8 mouse cellular contexts compared by ENCODE assay signal in genomic region chr10:81174617-81175344, GRCm38 (mm10). TPM values are rescaled to one million over a fixed set of nuclear protein-coding genes. Genes with fewer than 3 reads are reported as not detected.
DNase-seq lines count a peak whose midpoint lies in the region; ATAC-seq and TF ChIP-seq lines count a peak whose summit lies in the region.

No protein-coding gene starts in this region.

- H3K9ac ChIP-seq in CH12.LX (ENCODE audit: insufficient read depth, low read depth): 0 out of 2 replicates have a peak overlapping the region, but pooled peaks have one; percentile 9
- peak overlapping the region; percentile 61 for H3K9ac ChIP-seq in heart, embryonic 14.5 days (ENCODE audit: low read length)
- H3K9ac ChIP-seq in liver, embryonic 13.5 days: peak overlapping the region; percentile 100

- no peak for TF ChIP-seq EP300 in CH12.LX (IDR thresholded peaks at IDR 0.05; ENCODE audit: low read length)

- H3K9me3 ChIP-seq in CH12.LX (replicated peaks; ENCODE audit: low read length): no peaks in the 10 kb centered on the region
- no peaks in the 10 kb centered on the region for H3K9me3 ChIP-seq in heart, embryonic 14.5 days (ENCODE audit: control insufficient read depth, low read length)
- no peaks in the 10 kb centered on the region for H3K9me3 ChIP-seq in liver, embryonic 13.5 days (replicated peaks)

- H3K36me3 ChIP-seq in CH12.LX (replicated peaks in 1 of 2; ENCODE audit: control insufficient read depth in 1 of 2, insufficient read depth in 1 of 2, low read length in 1 of 2): peaks cover 25 to 28% of the 10 kb centered on the region in 2 experiments
- H3K36me3 ChIP-seq in heart, embryonic 14.5 days (ENCODE audit: control insufficient read depth, insufficient read depth, low read length): peaks cover 25% of the 10 kb centered on the region
- peaks cover 29% of the 10 kb centered on the region for H3K36me3 ChIP-seq in liver, embryonic 13.5 days
- H3K36me3 ChIP-seq in splenic B cell, adult 2 months (ENCODE audit: control insufficient read depth, insufficient read depth, low read length, poor library complexity, severe bottlenecking): peaks cover 22% of the 10 kb centered on the region

- TF ChIP-seq POLR2A in CH12.LX (IDR thresholded peaks at IDR 0.05; ENCODE audit: low read depth, low read length): no peak

- no peaks in the 10 kb centered on the region for H3K27me3 ChIP-seq in CH12.LX (replicated peaks)
- no peaks in the 10 kb centered on the region for H3K27me3 ChIP-seq in heart, embryonic 14.5 days (ENCODE audit: control insufficient read depth, insufficient read depth, low read length)
- H3K27me3 ChIP-seq in liver, embryonic 13.5 days: no peaks in the 10 kb centered on the region
- no peaks in the 10 kb centered on the region for H3K27me3 ChIP-seq in splenic B cell, adult 2 months (ENCODE audit: control insufficient read depth, insufficient read depth, low read length, poor library complexity, severe bottlenecking)

- peaks cover 18 to 31% of the 10 kb centered on the region in 2 experiments for H3K4me1 ChIP-seq in CH12.LX (ENCODE audit: control insufficient read depth in 1 of 2, insufficient read depth in 2 of 2)
- H3K4me1 ChIP-seq in heart, embryonic 14.5 days (ENCODE audit: control insufficient read depth in 2 of 2, insufficient read depth in 2 of 2, low read length in 2 of 2): peaks cover 10 to 38% of the 10 kb centered on the region in 2 experiments; a peak in 3 of 4 replicates
- peaks cover 66% of the 10 kb centered on the region for H3K4me1 ChIP-seq in liver, embryonic 13.5 days (replicated peaks)

- DNase-seq in CH12.LX (ENCODE audit: extremely low read depth): peak; percentile 83
- DNase-seq in c-Kit-positive CD71-negative TER-119-negative erythroid progenitor cells, embryonic 14.5 days (ENCODE audit: low read depth): peak; percentile 88
- peak; percentile 81 for DNase-seq in fibroblast of lung, adult 2 months (ENCODE audit: low read depth)
- DNase-seq in kidney, postnatal 10 days: peak; percentile 93
- peak; percentile 77 for DNase-seq in liver, embryonic 13.5 days
- peak; percentile 93 for DNase-seq in naive thymus-derived CD4-positive, alpha-beta T cell, adult 2 months (ENCODE audit: low read depth)
- DNase-seq in splenic B cell, adult 2 months (ENCODE audit: low read depth, low spot score): peak; percentile 93

- in situ Hi-C loops in CH12.LX (cut with MboI; ENCODE audit: low pct_ligation_motif_present, low pct_unique_long_range_greater_than_20kb, low sequenced_read_pairs): loop anchor here (5.0 to 10.0 kb wide), 2 partner anchors 100 to 177 kb away; partner anchors contain the start of gene Thop1

- peak; percentile 82 to 96 for TF ChIP-seq CTCF in CH12.LX (conservative IDR thresholded peaks at IDR 0.05 in 1 of 2, IDR thresholded peaks at IDR 0.05 in 1 of 2; ENCODE audit: low read depth in 2 of 2, low read length in 2 of 2)

- WGBS in heart, embryonic 14.5 days: 4% methylated on average over 29 of the region's 29 CpGs
- WGBS in liver, embryonic 13.5 days (ENCODE audit: insufficient replicate concordance): 10% methylated on average over 29 of the region's 29 CpGs

- dilution Hi-C loops in CH12.LX (cut with MboI; ENCODE audit: extremely low pct_ligation_motif_present, extremely low pct_unique_long_range_greater_than_20kb, low sequenced_read_pairs): no loop called here

- peak overlapping the region in 1 of 3 experiments; percentile 28 for H3K4me3 ChIP-seq in CH12.LX (replicated peaks in 1 of 3; ENCODE audit: low read depth in 2 of 3, low read length in 2 of 3, poor library complexity in 1 of 3)
- peak overlapping the region; percentile 37 to 39 for H3K4me3 ChIP-seq in heart, embryonic 14.5 days (ENCODE audit: control insufficient read depth in 1 of 2, insufficient read depth in 1 of 2, low read depth in 1 of 2, low read length in 2 of 2)
- peak overlapping the region; percentile 17 for H3K4me3 ChIP-seq in liver, embryonic 13.5 days (replicated peaks)

- peak overlapping the region; percentile 74 for H3K4me2 ChIP-seq in CH12.LX (ENCODE audit: insufficient read depth, low read depth, poor library complexity, severe bottlenecking)
- peak overlapping the region; percentile 70 for H3K4me2 ChIP-seq in heart, embryonic 14.5 days (ENCODE audit: low read length)
- H3K4me2 ChIP-seq in liver, embryonic 13.5 days: peak overlapping the region; percentile 68

- H3K79me2 ChIP-seq in CH12.LX (replicated peaks; ENCODE audit: control insufficient read depth, extremely low read depth, insufficient read depth, poor library complexity, severe bottlenecking): peaks cover 33% of the 10 kb centered on the region

- no peak; the same call in none of the 2 replicates for TF ChIP-seq RAD21 in CH12.LX (IDR thresholded peaks at IDR 0.05; ENCODE audit: low read depth, low read length)

- ATAC-seq in heart, embryonic 14.5 days (ENCODE audit: insufficient number of reproducible peaks, insufficient read depth, low FRiP score, low read depth): peak; percentile 15; the same call in 1 of the 2 replicates
- ATAC-seq in liver, embryonic 13.5 days (ENCODE audit: low read depth): peak; percentile 25

- no peak overlapping the region for H3K27ac ChIP-seq in CH12.LX (ENCODE audit: insufficient read depth, low read depth)
- peak overlapping the region in 1 of 2 experiments; percentile 93; a peak in 2 of 4 replicates for H3K27ac ChIP-seq in heart, embryonic 14.5 days (replicated peaks in 1 of 2; ENCODE audit: control insufficient read depth in 1 of 2, insufficient read depth in 1 of 2, low read depth in 2 of 2, low read length in 2 of 2)
- H3K27ac ChIP-seq in liver, embryonic 13.5 days: peak overlapping the region; percentile 83

TF ChIP-seq in CH12.LX, 34 proteins besides CTCF, POLR2A, EP300 and RAD21 (continues in another document):
- TF ChIP-seq MAFK (IDR thresholded peaks at IDR 0.05; ENCODE audit: insufficient replicate concordance, low read length) (no peak), CHD2 (IDR thresholded peaks at IDR 0.05; ENCODE audit: low read length) (no peak), MXI1 (IDR thresholded peaks at IDR 0.05; ENCODE audit: low read depth, low read length) (0 out of 2 replicates have a peak, but pooled peaks have one; percentile 40), MAZ (IDR thresholded peaks at IDR 0.05; ENCODE audit: low read depth, low read length) (no peak), UBTF (IDR thresholded peaks at IDR 0.05; ENCODE audit: low read depth, low read length) (no peak), ETS1 (conservative IDR thresholded peaks at IDR 0.05; ENCODE audit: low read depth, low read length) (no peak), BHLHE40 (IDR thresholded peaks at IDR 0.05; ENCODE audit: low read depth, low read length) (peak; percentile 63; the same call in 1 of the 2 replicates), USF1 (IDR thresholded peaks at IDR 0.05; ENCODE audit: low read depth, low read length) (no peak), TBP (conservative IDR thresholded peaks at IDR 0.05; ENCODE audit: low read depth, low read length) (no peak), HCFC1 (IDR thresholded peaks at IDR 0.05; ENCODE audit: low read depth, low read length) (no peak), GABPA (IDR thresholded peaks at IDR 0.05; ENCODE audit: insufficient replicate concordance, low read depth, low read length) (no peak), ZKSCAN1 (IDR thresholded peaks at IDR 0.05; ENCODE audit: borderline replicate concordance, low read depth, low read length) (no peak), PAX5 (IDR thresholded peaks at IDR 0.05; ENCODE audit: low read length) (no peak), ELF1 (IDR thresholded peaks at IDR 0.05; ENCODE audit: low read depth, low read length) (no peak), NELFE (IDR thresholded peaks at IDR 0.05; ENCODE audit: low read depth, low read length) (peak; percentile 26; the same call in 1 of the 2 replicates), SIN3A (IDR thresholded peaks at IDR 0.05; ENCODE audit: low read length) (peak; percentile 68), POLR2AphosphoS2 (IDR thresholded peaks at IDR 0.05; ENCODE audit: low read depth, low read length) (no peak), KAT2A (IDR thresholded peaks at IDR 0.05; ENCODE audit: insufficient replicate concordance, low read length) (no peak), MYC (IDR thresholded peaks at IDR 0.05; ENCODE audit: low read depth, low read length) (peak; percentile 86), ZNF384 (IDR thresholded peaks at IDR 0.05; ENCODE audit: low read depth, low read length) (no peak)

RNA-seq across cellular contexts. Expression of gene Eef2, which starts 1.6 kb away (rescaled TPM):
- total RNA-seq in CH12.LX (2012; rRNA removed): 3,382 and 4,660 TPM in 2 replicates
- 1,528 and 1,752 TPM in 2 replicates for total RNA-seq in CH12.LX (2014; rRNA removed)
- polyA plus RNA-seq in CH12.LX (2012; ENCODE audit: insufficient read length, low read depth): 2,532 and 2,649 TPM in 2 replicates
- polyA plus RNA-seq in heart, embryonic 14.5 days (2014; fragmentation: Nextera tagmentation; extraction: Ambion mirVana): 331 and 337 TPM in 2 replicates
- polyA plus RNA-seq in liver, embryonic 13.5 days (2015; fragmentation: Nextera tagmentation; extraction: Ambion mirVana): 369 and 384 TPM in 2 replicates

RNA-seq across cellular contexts. Expression of gene Pias4, which starts 7.1 kb away (rescaled TPM):
- total RNA-seq in CH12.LX (2012; rRNA removed) (24.3 and 26.6 TPM in 2 replicates), CH12.LX (2014; rRNA removed) (13.6 and 15.3 TPM in 2 replicates)
- polyA plus RNA-seq in CH12.LX (2012; ENCODE audit: insufficient read length, low read depth): 26.5 and 33.5 TPM in 2 replicates
- 33.5 and 34.0 TPM in 2 replicates for polyA plus RNA-seq in heart, embryonic 14.5 days (2014; fragmentation: Nextera tagmentation; extraction: Ambion mirVana)
- 23.5 and 23.8 TPM in 2 replicates for polyA plus RNA-seq in liver, embryonic 13.5 days (2015; fragmentation: Nextera tagmentation; extraction: Ambion mirVana)

RNA-seq across cellular contexts. Expression of gene Dapk3, which starts 8.0 kb away (rescaled TPM):
- total RNA-seq in CH12.LX (2012; rRNA removed): 43.9 and 46.2 TPM in 2 replicates
- total RNA-seq in CH12.LX (2014; rRNA removed): 25.4 and 27.5 TPM in 2 replicates
- polyA plus RNA-seq in CH12.LX (2012; ENCODE audit: insufficient read length, low read depth): 39.5 and 44.5 TPM in 2 replicates
- polyA plus RNA-seq in heart, embryonic 14.5 days (2014; fragmentation: Nextera tagmentation; extraction: Ambion mirVana): 41.5 and 51.0 TPM in 2 replicates
- 19.3 and 20.9 TPM in 2 replicates for polyA plus RNA-seq in liver, embryonic 13.5 days (2015; fragmentation: Nextera tagmentation; extraction: Ambion mirVana)

RNA-seq across cellular contexts. Expression of gene 4930442H23Rik, which starts 8.9 kb away (rescaled TPM):
- total RNA-seq in CH12.LX (2012; rRNA removed) (0.29 TPM in 1 of 2 replicates, not detected in the other), CH12.LX (2014; rRNA removed) (not detected in 2 replicates)
- polyA plus RNA-seq in CH12.LX (2012; ENCODE audit: insufficient read length, low read depth): 0.27 and 0.35 TPM in 2 replicates
- polyA plus RNA-seq in heart, embryonic 14.5 days (2014; fragmentation: Nextera tagmentation; extraction: Ambion mirVana): not detected in 2 replicates
- polyA plus RNA-seq in liver, embryonic 13.5 days (2015; fragmentation: Nextera tagmentation; extraction: Ambion mirVana): 0.08 TPM in 1 of 2 replicates, not detected in the other

RNA-seq across cellular contexts. Expression of gene Nmrk2, which starts 27.1 kb away (rescaled TPM):
- total RNA-seq in CH12.LX (2012; rRNA removed) (0.08 TPM in 1 of 2 replicates, not detected in the other), CH12.LX (2014; rRNA removed) (not detected in 2 replicates)
- not detected in 2 replicates for polyA plus RNA-seq in CH12.LX (2012; ENCODE audit: insufficient read length, low read depth)
- 7.4 and 8.3 TPM in 2 replicates for polyA plus RNA-seq in heart, embryonic 14.5 days (2014; fragmentation: Nextera tagmentation; extraction: Ambion mirVana)
- not detected in 2 replicates for polyA plus RNA-seq in liver, embryonic 13.5 days (2015; fragmentation: Nextera tagmentation; extraction: Ambion mirVana)

Comparison
In these comparisons a context has a peak if more than half of its experiments do, and no peak if none do; other contexts are left out.
1. H3K9ac ChIP-seq: peak in every context shown above with its lines; median percentile 100 in liver, embryonic 13.5 days; 61 in heart, embryonic 14.5 days; 9 in CH12.LX.